Mouse (Mus musculus) megakaryocyte, embryonic 14.5 days (primary cell): Measurements from ENCODE around the gene Slc27a3.

ENCODE experiments used
- FLI1 ChIP-seq: IDR thresholded peaks from 2 replicates; pipeline ENCODE4 v1.6.1; 2012; ENCODE audit warnings: low read length, inconsistent platforms, mixed read lengths
- GATA1 ChIP-seq: IDR thresholded peaks from 3 replicates; pipeline ENCODE4 v1.6.1; 2012; ENCODE audit warnings: mixed read lengths, low read length, inconsistent platforms, borderline replicate concordance

GRCm38 (mm10) chr3:90359230-90359629, 30.5 kb downstream of the Slc27a3 start:
- TF ChIP-seq GATA1, result no peak
- no peak for TF ChIP-seq FLI1
